Mouse (Mus musculus) MEL (cell line): ENCODE measurements around the gene Mecp2.

Experiments used
- GATA1 ChIP-seq: IDR thresholded peaks from 2 replicates; pipeline ENCODE4 v1.6.1; 2011; ENCODE audit warnings: low read depth, low read length, improper control_type of control experiment
- POLR2A ChIP-seq, 2 experiments: IDR thresholded peaks; 2 replicates each; pipeline ENCODE4 v1.6.1; 2011 to 2012; ENCODE audit warnings: low read length in 2 of 2, mild to moderate bottlenecking in 2 of 2, control low read depth in 1 of 2, improper control_type of control experiment in 1 of 2, low read depth in 1 of 2, moderate library complexity in 1 of 2; ENCODE audit not compliant: control insufficient read depth in 1 of 2, insufficient read depth in 1 of 2, poor library complexity in 1 of 2
- RAD21 ChIP-seq: IDR thresholded peaks from 2 replicates; pipeline ENCODE4 v1.6.1; 2011; ENCODE audit warnings: mild to moderate bottlenecking, low read depth, low read length, improper control_type of control experiment
- USF2 ChIP-seq, 2 experiments: IDR thresholded peaks; 2 replicates each; pipeline ENCODE4 v1.6.1; 2011 to 2012; ENCODE audit warnings: improper control_type of control experiment in 2 of 2, low read length in 2 of 2, borderline replicate concordance in 1 of 2, inconsistent platforms in 1 of 2, low read depth in 1 of 2, mild to moderate bottlenecking in 1 of 2; ENCODE audit not compliant: insufficient read depth in 1 of 2

- TF ChIP-seq USF2 (IDR thresholded peaks at IDR 0.05; ENCODE audit: borderline replicate concordance in 1 of 2, insufficient read depth in 1 of 2, low read depth in 1 of 2, low read length in 2 of 2): no peak
- TF ChIP-seq POLR2A (IDR thresholded peaks at IDR 0.05; ENCODE audit: control insufficient read depth in 1 of 2, insufficient read depth in 1 of 2, low read depth in 1 of 2, low read length in 2 of 2, poor library complexity in 1 of 2): no peak
- no peak for TF ChIP-seq GATA1
- TF ChIP-seq RAD21: no peak
Observed at GRCm38 (mm10) chrX:74127164-74127563, 8.0 kb downstream of the Mecp2 start, which contains the start of gene Opn1mw.
